Mouse (Mus musculus): ENCODE results near the gene Cela2a. TPM values are rescaled to one million over a fixed set of nuclear protein-coding genes. Genes with fewer than 3 reads are reported as not detected.

Cela2a gene
- polyA plus RNA-seq, 1 experiment from 2014 or later = not detected

GRCm38 (mm10) chr4:141816776-141817655 lies 8.9 kb downstream of the Cela2a start:
- no peak for ATAC-seq (ENCODE audit: low FRiP score)
- Histone ChIP-seq H3K27ac (no peak overlapping the region), H3K27me3 (no peaks in the 10 kb centered on the region), H3K9ac (no peak overlapping the region), H3K36me3 (peaks cover 25% of the 10 kb centered on the region), H3K4me3 (no peak overlapping the region), H3K4me2 (replicated peaks) (no peak overlapping the region), H3K9me3 (replicated peaks) (no peaks in the 10 kb centered on the region), H3K4me1 (peaks cover 13% of the 10 kb centered on the region)
- 61% methylated on average over 14 of the region's 14 CpGs for WGBS

- Histone ChIP-seq H3K4me2 (replicated peaks) (no peak overlapping the region), H3K27ac (peak overlapping the region; percentile 42; the same call in 1 of the 2 replicates), H3K9ac (no peak overlapping the region), H3K4me1 (peaks cover 13% of the 10 kb centered on the region), H3K4me3 (no peak overlapping the region), H3K9me3 (replicated peaks) (no peaks in the 10 kb centered on the region), H3K36me3 (peaks cover 32% of the 10 kb centered on the region), H3K27me3 (no peaks in the 10 kb centered on the region)
- ATAC-seq (ENCODE audit: low FRiP score) = no peak
- 75% methylated on average over 7 of the region's 7 CpGs for WGBS
These were observed 9.7 kb downstream of the Cela2a start for GRCm38 (mm10) chr4:141816267-141816666.

- Histone ChIP-seq H3K27ac (no peak overlapping the region), H3K9ac (no peak overlapping the region), H3K4me1 (0 out of 2 replicates have a peak, but pooled peaks cover 4% of the 10 kb centered on the region), H3K4me3 (no peak overlapping the region), H3K9me3 (replicated peaks) (no peaks in the 10 kb centered on the region), H3K27me3 (no peaks in the 10 kb centered on the region), H3K36me3 (peaks cover 78% of the 10 kb centered on the region), H3K4me2 (replicated peaks) (no peak overlapping the region)
- no peak for ATAC-seq (ENCODE audit: low FRiP score)
- 95% methylated on average over 7 of the region's 7 CpGs for WGBS
These were observed 14.6 kb downstream of the Cela2a start for GRCm38 (mm10) chr4:141811375-141811774.

GRCm38 (mm10) chr4:141810975-141811374 lies 15.0 kb downstream of the Cela2a start:
- no peak overlapping the region; the same call in 1 of the 2 replicates for H3K27ac ChIP-seq
- H3K4me1 ChIP-seq = 0 out of 2 replicates have a peak, but pooled peaks cover under 1% of the 10 kb centered on the region
- 93% methylated on average over 2 of the region's 2 CpGs for WGBS
- no peak for ATAC-seq (ENCODE audit: low FRiP score)
- no peaks in the 10 kb centered on the region for H3K9me3 ChIP-seq (replicated peaks)
- peaks cover 82% of the 10 kb centered on the region for H3K36me3 ChIP-seq
- no peak overlapping the region for H3K4me3 ChIP-seq
- no peak overlapping the region for H3K9ac ChIP-seq
- no peaks in the 10 kb centered on the region for H3K27me3 ChIP-seq
- H3K4me2 ChIP-seq (replicated peaks) = no peak overlapping the region

- 80% methylated on average over 8 of the region's 8 CpGs for WGBS
- no peaks in the 10 kb centered on the region for H3K27me3 ChIP-seq
- H3K9me3 ChIP-seq (replicated peaks) = no peaks in the 10 kb centered on the region
- peaks cover 86% of the 10 kb centered on the region for H3K36me3 ChIP-seq
- no peak overlapping the region for H3K4me3 ChIP-seq
- no peak overlapping the region for H3K9ac ChIP-seq
- H3K27ac ChIP-seq = no peak overlapping the region
- H3K4me1 ChIP-seq = no peaks in the 10 kb centered on the region
- peak; percentile 51; the same call in 1 of the 2 replicates for ATAC-seq (ENCODE audit: low FRiP score)
- no peak overlapping the region for H3K4me2 ChIP-seq (replicated peaks)
These were observed 16.0 kb downstream of the Cela2a start for GRCm38 (mm10) chr4:141809850-141810464.

- Histone ChIP-seq H3K4me1 (no peaks in the 10 kb centered on the region), H3K9me3 (replicated peaks) (no peaks in the 10 kb centered on the region), H3K27me3 (no peaks in the 10 kb centered on the region), H3K27ac (no peak overlapping the region), H3K9ac (no peak overlapping the region), H3K36me3 (peaks cover 73% of the 10 kb centered on the region), H3K4me3 (no peak overlapping the region), H3K4me2 (replicated peaks) (no peak overlapping the region)
- WGBS = 95% methylated on average over 8 of the region's 8 CpGs
- no peak for ATAC-seq (ENCODE audit: low FRiP score)
These were observed 20.1 kb downstream of the Cela2a start for GRCm38 (mm10) chr4:141805886-141806285.

- peaks cover 56% of the 10 kb centered on the region for H3K36me3 ChIP-seq
- ATAC-seq (ENCODE audit: low FRiP score) = no peak
- H3K27ac ChIP-seq = no peak overlapping the region
- H3K9me3 ChIP-seq (replicated peaks) = no peaks in the 10 kb centered on the region
- H3K4me3 ChIP-seq = no peak overlapping the region
- H3K4me2 ChIP-seq (replicated peaks) = no peak overlapping the region
- H3K4me1 ChIP-seq = no peaks in the 10 kb centered on the region
- no peaks in the 10 kb centered on the region for H3K27me3 ChIP-seq
- WGBS = 91% methylated on average over 4 of the region's 4 CpGs
- no peak overlapping the region for H3K9ac ChIP-seq
These were observed 21.9 kb downstream of the Cela2a start for GRCm38 (mm10) chr4:141804105-141804504.

- Histone ChIP-seq H3K4me3 (no peak overlapping the region), H3K27ac (no peak overlapping the region), H3K4me2 (replicated peaks) (no peak overlapping the region), H3K9me3 (replicated peaks) (no peaks in the 10 kb centered on the region), H3K36me3 (peaks cover 23% of the 10 kb centered on the region), H3K4me1 (peaks cover 12% of the 10 kb centered on the region), H3K27me3 (no peaks in the 10 kb centered on the region), H3K9ac (no peak overlapping the region)
- WGBS = 89% methylated on average over 5 of the region's 5 CpGs
- ATAC-seq (ENCODE audit: low FRiP score) = no peak
These were observed 28.4 kb downstream of the Cela2a start for GRCm38 (mm10) chr4:141797545-141797944.

- no peaks in the 10 kb centered on the region for H3K27me3 ChIP-seq
- ATAC-seq (ENCODE audit: low FRiP score) = no peak
- H3K27ac ChIP-seq = no peak overlapping the region
- no peak overlapping the region for H3K4me3 ChIP-seq
- H3K9me3 ChIP-seq (replicated peaks) = no peaks in the 10 kb centered on the region
- H3K4me2 ChIP-seq (replicated peaks) = no peak overlapping the region
- peaks cover 23% of the 10 kb centered on the region for H3K36me3 ChIP-seq
- 84% methylated on average over 4 of the region's 4 CpGs for WGBS
- peaks cover 12% of the 10 kb centered on the region for H3K4me1 ChIP-seq
- H3K9ac ChIP-seq = no peak overlapping the region
These were observed 29.0 kb downstream of the Cela2a start for GRCm38 (mm10) chr4:141796954-141797353.

- no peaks in the 10 kb centered on the region for H3K27me3 ChIP-seq
- peaks cover 23% of the 10 kb centered on the region for H3K36me3 ChIP-seq
- no peak overlapping the region for H3K4me2 ChIP-seq (replicated peaks)
- H3K9ac ChIP-seq = no peak overlapping the region
- no peaks in the 10 kb centered on the region for H3K9me3 ChIP-seq (replicated peaks)
- H3K27ac ChIP-seq = no peak overlapping the region
- ATAC-seq (ENCODE audit: low FRiP score) = no peak
- peaks cover 12% of the 10 kb centered on the region for H3K4me1 ChIP-seq
- no peak overlapping the region for H3K4me3 ChIP-seq
- WGBS = 93% methylated on average over 7 of the region's 7 CpGs
These were observed 29.6 kb downstream of the Cela2a start for GRCm38 (mm10) chr4:141796356-141796755.

GRCm38 (mm10) chr4:141794152-141794535 lies 31.8 kb downstream of the Cela2a start:
- H3K27me3 ChIP-seq = no peaks in the 10 kb centered on the region
- H3K9me3 ChIP-seq (replicated peaks) = no peaks in the 10 kb centered on the region
- no peak for ATAC-seq (ENCODE audit: low FRiP score)
- H3K4me1 ChIP-seq = peaks cover 21% of the 10 kb centered on the region
- H3K36me3 ChIP-seq = peaks cover 23% of the 10 kb centered on the region
- peak overlapping the region; percentile 73 for H3K4me3 ChIP-seq
- peak overlapping the region; percentile 94 for H3K27ac ChIP-seq
- H3K4me2 ChIP-seq (replicated peaks) = peak overlapping the region; percentile 58
- H3K9ac ChIP-seq = peak overlapping the region; percentile 64
- WGBS = 16% methylated on average over 5 of the region's 5 CpGs

GRCm38 (mm10) chr4:141793282-141794151 lies 32.4 kb downstream of the Cela2a start, which contains the start of gene Casp9:
Casp9 (plus strand) TSS chr4:141793612.
- peak within 1 kb of the TSS; percentile 73 for H3K4me3 ChIP-seq
- WGBS = under 1% methylated on average over 55 of the region's 80 CpGs
- H3K36me3 ChIP-seq = peaks cover 22% of the 10 kb centered on the region
- H3K9me3 ChIP-seq (replicated peaks) = no peaks in the 10 kb centered on the region
- no peaks in the 10 kb centered on the region for H3K27me3 ChIP-seq
- peak within 1 kb of the TSS; percentile 58 for H3K4me2 ChIP-seq (replicated peaks)
- peak within 1 kb of the TSS; percentile 64 for H3K9ac ChIP-seq
- peak within 1 kb of the TSS; percentile 94 for H3K27ac ChIP-seq
- peak; percentile 82 for ATAC-seq (ENCODE audit: low FRiP score)
- peaks cover 21% of the 10 kb centered on the region for H3K4me1 ChIP-seq
